Mouse (Mus musculus) CD4-positive, CD25-positive, alpha-beta regulatory T cell, adult 2 months (primary cell): ENCODE measurements around the gene Siah3.

Experiments
- DNase-seq: peaks from one replicate; pipeline ENCODE4 v3.0.0-alpha.2; 2012; ENCODE audit warnings: low read depth, low spot score

The Siah3 gene

GRCm38 (mm10) chr14:75463171-75463570, 7.4 kb downstream of the Siah3 start:
- no peak for DNase-seq

DNA sequence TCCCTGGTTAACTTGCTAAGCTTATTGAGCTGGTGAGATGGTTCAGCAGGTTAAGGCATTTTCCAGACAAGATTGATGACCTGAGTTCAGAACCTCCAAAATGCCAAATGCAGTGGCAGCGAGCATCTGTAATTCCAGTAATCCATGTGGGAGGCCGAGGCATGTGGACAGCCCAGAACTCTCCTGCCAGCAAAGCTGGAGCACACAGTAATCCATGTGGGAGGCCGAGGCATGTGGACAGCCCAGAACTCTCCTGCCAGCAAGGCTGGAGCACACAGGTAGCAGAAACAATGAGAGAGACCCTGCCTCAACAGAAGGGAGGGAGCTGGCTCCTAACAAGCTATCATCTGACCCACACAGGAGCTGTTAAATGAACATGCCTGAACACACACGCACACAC, 13.2 kb downstream of the Siah3 start:
- no peak for DNase-seq

DNA sequence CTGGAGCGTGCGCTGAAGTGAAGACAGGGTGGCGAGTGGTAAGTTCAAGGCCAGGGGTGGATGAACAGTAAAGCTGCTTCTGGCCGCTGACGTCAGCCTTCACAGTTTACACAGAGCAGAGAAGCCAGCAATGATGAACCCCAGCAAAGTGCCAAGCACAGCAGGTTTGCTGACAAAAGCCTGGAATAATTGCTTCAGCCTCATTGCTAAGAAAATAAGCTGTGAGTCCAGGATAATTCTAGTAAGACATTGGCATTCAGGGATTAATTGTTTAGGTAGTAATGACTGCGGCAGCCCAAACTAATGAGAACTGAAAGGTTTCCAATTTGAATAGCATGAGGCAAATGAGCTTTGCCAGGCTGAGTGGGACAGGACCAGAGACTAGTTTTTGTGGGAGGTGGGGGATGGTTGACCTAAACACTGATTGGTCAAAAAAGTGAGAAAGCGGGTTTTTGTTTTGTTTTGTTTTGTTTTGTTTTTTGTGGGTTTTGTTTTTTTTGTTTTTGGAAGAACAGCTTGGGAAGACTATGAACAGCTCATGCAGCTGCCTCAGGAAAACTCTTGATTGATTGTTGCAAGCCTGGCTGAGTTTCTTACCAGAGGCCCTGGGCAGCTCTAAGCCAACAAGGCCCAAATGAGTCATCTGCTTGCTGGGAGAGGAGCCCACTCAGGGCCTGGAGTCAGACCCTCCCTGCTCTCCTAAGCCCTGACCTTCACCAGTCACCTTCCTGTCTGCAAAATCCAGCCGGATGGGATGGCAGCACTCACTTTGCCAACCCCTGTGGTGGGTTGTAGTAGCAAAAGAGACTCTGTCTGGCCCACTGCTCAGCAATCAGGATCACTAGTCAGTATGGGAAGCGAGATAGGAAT, 17.5 kb downstream of the Siah3 start:
- no peak for DNase-seq

DNA sequence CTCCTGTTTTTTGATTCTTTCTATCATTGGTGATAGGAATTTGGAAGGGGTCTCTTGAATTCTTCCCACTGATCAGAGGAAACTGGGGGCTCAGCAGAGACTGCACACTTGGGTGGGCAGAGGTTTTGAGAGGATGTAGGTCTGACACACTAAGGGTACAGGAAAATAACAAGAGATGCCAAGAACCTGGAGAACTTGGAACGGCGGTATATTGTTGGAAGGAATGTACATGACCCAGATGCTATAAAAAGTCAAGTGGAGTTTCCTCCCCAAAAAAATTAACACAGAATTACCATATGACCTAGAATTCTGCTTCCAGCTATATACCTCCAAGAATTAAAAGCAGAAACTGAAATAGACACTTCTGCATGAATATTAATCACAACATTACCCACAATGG, 20.1 kb downstream of the Siah3 start:
- no peak for DNase-seq

GRCm38 (mm10) chr14:75482231-75483175, 26.7 kb downstream of the Siah3 start:
- no peak for DNase-seq

DNA sequence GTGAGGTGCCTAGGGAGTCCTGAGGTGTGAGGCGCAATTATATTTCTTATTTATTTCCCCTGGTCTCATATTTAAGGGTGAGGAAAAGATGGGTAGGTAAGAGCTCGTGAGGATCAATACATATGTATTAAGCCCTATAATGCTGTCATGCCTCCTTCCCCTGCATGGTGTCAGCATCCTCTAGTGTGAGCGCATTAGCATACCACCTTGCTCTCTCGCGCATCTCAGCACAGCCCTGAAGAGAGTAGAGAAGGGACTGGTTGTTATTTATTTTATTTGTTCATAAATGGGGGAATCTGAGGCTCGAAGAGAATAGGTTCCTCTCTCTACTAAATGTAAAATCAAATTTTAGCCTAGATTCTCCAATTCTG, 27.4 kb downstream of the Siah3 start:
- DNase-seq = no peak

DNA sequence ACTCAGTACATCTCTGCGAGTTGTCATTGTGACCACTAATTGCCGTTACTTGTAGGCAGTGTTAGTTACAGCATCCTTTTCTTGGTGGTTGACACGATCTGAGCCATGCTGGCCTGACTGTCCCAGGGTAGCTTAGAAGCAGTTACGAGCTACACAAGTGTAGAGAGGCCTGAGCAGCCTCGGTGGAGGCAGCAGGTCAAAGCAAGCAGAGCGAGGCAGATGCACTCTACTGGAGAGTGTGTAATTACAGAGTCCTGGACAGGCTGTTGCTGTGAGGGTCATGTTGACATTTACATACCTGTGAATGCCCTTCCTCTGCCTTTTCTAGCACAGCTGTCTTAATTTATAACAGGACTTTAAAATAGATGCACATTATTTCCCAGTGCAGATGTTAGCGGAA, 32.1 kb downstream of the Siah3 start:
- no peak for DNase-seq

DNA sequence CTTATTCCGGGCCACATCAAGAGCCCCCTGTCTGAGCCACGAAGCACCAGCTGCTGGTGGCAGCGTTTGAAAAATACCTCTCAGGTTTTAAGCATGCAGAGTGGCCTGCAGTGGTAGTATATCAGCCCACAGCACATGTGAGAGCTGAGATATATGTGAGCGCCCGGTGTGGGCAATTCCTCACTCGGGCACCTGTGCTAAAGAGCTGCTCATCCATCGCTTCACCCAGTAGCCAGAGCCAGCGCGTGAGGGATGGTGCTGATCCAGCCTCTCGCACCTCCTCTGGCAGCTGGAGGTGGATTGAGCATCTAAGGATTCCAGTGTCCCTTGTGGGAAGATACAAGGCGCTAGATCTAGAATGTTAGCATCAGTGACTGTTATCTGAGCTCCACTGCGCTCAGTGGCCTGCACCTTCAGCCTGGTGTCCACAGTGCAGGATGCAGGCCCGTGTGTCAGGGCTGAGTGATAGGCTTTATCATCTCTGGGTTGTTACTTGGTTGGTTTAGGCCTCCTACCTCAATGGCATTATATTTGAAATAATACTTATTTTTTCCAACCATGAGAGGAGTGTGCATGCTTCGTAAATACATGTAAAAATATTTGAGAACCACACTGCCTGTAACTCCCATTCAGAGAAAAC, 37.9 kb downstream of the Siah3 start:
- DNase-seq = no peak

- no peak for DNase-seq
Measured at GRCm38 (mm10) chr14:75494926-75495325, 39.1 kb downstream of the Siah3 start.

GRCm38 (mm10) chr14:75501501-75501990, 45.8 kb downstream of the Siah3 start:
- DNase-seq = no peak

GRCm38 (mm10) chr14:75502446-75502845, 46.7 kb downstream of the Siah3 start:
- DNase-seq = no peak

GRCm38 (mm10) chr14:75504255-75504654, 48.5 kb downstream of the Siah3 start:
- DNase-seq = no peak

GRCm38 (mm10) chr14:75505126-75505840, 49.5 kb downstream of the Siah3 start:
- no peak for DNase-seq

DNA sequence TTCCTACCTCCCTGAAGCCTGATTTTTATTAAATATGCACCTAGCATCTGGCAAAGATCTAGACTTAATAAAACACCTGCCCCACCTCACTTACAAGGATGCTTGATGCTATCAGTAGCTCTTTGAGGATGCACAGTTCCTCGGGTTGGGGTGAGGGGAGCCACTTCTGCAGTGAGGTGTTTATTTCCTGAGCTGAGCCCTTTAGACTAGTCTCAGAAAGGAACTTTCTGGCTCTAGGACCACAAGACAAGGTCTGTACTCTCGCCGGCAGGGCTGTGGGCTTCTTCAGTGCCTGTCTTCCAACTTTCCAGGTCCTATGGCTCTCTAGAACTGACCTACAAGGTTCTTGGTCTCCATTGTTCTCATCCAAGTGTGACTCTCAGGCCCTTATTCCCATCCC, 50.5 kb downstream of the Siah3 start:
- DNase-seq = peak; percentile 18

GRCm38 (mm10) chr14:75510125-75510524, 54.3 kb downstream of the Siah3 start:
- no peak for DNase-seq

- DNase-seq = no peak
Measured at GRCm38 (mm10) chr14:75512946-75513345, 57.2 kb downstream of the Siah3 start.

DNA sequence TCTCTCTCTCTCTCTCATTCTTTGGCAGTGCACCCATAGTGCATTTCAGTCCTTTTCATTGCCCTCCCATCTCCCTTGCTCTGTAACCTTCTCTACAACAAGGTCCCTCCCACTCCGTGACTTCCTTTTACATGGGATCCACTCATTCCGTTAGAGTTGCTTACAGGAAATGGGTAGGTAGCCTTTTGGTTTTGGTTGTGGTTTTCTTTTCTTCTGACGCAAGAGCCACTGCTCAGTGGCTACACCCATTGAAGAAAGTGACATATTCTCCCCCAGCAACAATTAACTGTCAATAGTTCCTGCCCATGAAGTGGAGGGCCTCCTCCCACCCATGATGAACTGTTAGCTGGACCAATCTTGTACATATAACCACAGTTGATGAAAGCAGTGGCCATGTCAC, 60.4 kb downstream of the Siah3 start:
- peak; percentile 78 for DNase-seq

DNA sequence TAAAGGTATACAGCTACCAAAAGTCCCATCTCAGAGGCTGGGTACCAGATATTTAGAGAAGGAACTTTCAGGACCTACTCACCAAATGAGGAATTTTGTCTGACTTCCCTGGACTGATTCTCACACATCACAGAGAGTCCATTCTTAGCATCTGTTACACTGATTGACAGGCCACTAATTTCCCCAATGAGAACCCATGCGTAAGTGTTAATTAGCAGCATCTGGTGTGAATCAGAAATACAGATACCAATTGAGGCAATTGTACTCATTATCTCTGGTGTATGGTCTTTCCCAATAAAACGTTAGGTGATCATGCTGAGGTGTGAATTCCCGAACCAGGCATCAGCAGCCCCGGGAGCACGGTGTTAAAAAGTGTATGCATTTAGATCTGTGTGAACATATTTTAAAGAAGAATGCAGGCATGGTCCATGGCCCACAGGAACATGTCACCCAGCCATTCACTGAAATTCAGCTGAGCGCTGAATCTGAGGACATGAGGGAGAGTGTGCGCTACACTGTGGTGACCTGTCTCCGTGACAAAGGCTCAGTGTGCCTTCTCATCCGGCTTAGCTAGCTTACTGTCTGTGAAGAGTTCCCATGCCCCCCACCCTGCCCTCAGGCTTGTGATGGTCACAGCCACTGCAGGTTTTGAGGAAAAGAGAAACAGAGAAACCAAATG, 61.3 kb downstream of the Siah3 start:
- DNase-seq = no peak

DNA sequence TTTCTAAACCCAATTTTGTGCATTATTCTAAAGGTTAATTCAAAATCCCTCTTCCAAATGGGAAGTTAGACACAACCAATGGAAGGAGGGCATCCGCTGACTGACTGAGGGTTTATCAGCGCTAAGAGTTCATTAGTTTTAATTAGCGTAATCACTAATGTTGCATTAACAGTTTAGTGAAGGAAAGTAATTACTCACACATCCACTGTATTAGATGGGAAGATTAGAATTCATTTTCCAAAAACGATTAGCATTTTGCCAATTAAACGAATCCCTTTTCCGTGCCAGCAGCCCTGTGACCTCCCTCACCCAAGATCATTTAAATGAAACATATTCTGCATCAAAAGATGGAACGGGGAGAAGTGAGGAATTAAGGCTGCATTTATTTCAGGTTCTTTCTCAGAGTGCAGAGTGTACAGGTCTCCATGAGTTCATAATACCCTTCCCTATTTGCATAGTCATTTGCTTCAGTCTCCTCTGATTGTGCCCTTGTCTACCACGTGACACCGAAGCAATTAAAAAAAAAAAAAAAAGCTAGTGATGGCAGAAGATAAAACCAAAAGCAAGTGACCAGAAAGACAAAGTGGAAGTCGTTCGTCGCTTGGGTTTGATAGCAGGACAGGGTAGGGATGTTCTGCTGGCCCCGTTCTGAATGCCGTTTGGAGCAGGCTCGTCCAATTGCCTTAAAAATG, 62.6 kb downstream of the Siah3 start:
- DNase-seq = no peak

GRCm38 (mm10) chr14:75518899-75519298, 63.1 kb downstream of the Siah3 start:
- no peak for DNase-seq
